Mouse (Mus musculus) thymus, adult 2 months (tissue): ENCODE data around the gene Lyrm4.

Source experiments
- CTCF ChIP-seq: fragments of 200-500 bp; IDR thresholded peaks from 2 replicates; pipeline ENCODE4 v1.5.1; 2012; ENCODE audit warnings: mild to moderate bottlenecking, control low read depth, low read length, moderate library complexity, borderline replicate concordance; ENCODE audit not compliant: control insufficient read depth, poor library complexity, insufficient read depth; ENCODE audit errors: extremely low read depth
- POLR2A ChIP-seq: fragments of 200-500 bp; IDR thresholded peaks from 2 replicates; pipeline ENCODE4 v1.6.1; 2012; ENCODE audit warnings: mild to moderate bottlenecking, low read length, control low read depth, moderate library complexity; ENCODE audit not compliant: control insufficient read depth, poor library complexity, insufficient read depth; ENCODE audit errors: extremely low read depth

DNA sequence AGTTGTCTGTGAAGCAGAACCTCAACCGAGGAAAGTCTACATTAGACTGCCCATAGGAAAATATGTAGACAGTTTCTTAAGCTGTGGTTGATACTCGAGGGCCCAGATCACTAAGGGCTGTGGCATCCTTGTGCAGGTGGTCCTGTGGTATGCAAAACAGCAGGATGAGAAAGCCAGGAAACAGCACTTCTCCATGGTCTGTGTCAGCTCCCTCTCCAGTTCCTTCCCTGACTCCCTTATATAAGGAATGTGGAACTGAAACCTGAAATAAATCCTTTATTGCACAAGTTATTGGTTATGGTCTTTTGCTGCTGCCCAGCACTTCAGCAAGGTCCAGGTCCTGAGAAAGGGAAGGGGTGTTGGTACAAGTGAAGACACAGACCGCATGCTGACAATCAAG, 42.8 kb downstream of the Lyrm4 start:
- TF ChIP-seq CTCF, result no peak
- no peak for TF ChIP-seq POLR2A
